ENCODE assay signal across 11 mouse cellular contexts in genomic region chr2:74135963-74136623, GRCm38 (mm10).
DNase-seq lines count a peak whose midpoint lies in the region; ATAC-seq lines count a peak whose summit lies in the region.
"Had no signal": no experiment of that assay in that cellular context is flagged by ENCODE, and none has a peak within 500 bp of the region (broad histone marks: within the 10 kb centered on the region; RNA-seq: fewer than 3 reads in every experiment).

No protein-coding gene starts in this region.

- intact Hi-C loops in left cerebral cortex, postnatal 4 days (cut with DNase I) = no loop called here
- intact Hi-C loops in left cerebral cortex, postnatal 25 days (cut with DNase I) = loop anchor here (1.0 to 10.0 kb wide), 2 partner anchors 249 to 288 kb away; no protein-coding TSS in a partner anchor
- intact Hi-C loops in gastrocnemius, postnatal 14 days (cut with DNase I; ENCODE audit: low total_unique reads) = no loop called here

- DNase-seq in embryonic facial prominence, embryonic 10.5 days (ENCODE audit: low spot score) = no peak
- peak; percentile 21 for DNase-seq in left cerebral cortex, postnatal 4 days
- no peak for DNase-seq in left cerebral cortex, postnatal 25 days (ENCODE audit: low spot score in 2 of 2)
- no peak for DNase-seq in gastrocnemius, postnatal 14 days
- no peak for DNase-seq in kidney, postnatal 25 days

- H3K9ac ChIP-seq in embryonic facial prominence, embryonic 12.5 days = no peak overlapping the region
- no peak overlapping the region for H3K9ac ChIP-seq in forebrain, embryonic 13.5 days
- H3K9ac ChIP-seq in midbrain, embryonic 15.5 days = no peak overlapping the region

- no peak overlapping the region for H3K27ac ChIP-seq in embryonic facial prominence, embryonic 12.5 days
- H3K27ac ChIP-seq in embryonic facial prominence, embryonic 10.5 days (replicated peaks) = no peak overlapping the region
- no peak overlapping the region; the same call in none of the 2 replicates for H3K27ac ChIP-seq in forebrain, embryonic 13.5 days
- H3K27ac ChIP-seq in midbrain, embryonic 15.5 days = no peak overlapping the region

- 46% methylated on average over 15 of the region's 15 CpGs for WGBS in embryonic facial prominence, embryonic 12.5 days
- WGBS in embryonic facial prominence, embryonic 10.5 days = 48% methylated on average over 15 of the region's 15 CpGs
- WGBS in forebrain, embryonic 13.5 days = 8% methylated on average over 15 of the region's 15 CpGs
- WGBS in midbrain, embryonic 15.5 days = 28% methylated on average over 15 of the region's 15 CpGs

- H3K27me3 ChIP-seq in embryonic facial prominence, embryonic 12.5 days = peaks cover 5% of the 10 kb centered on the region
- H3K27me3 ChIP-seq in embryonic facial prominence, embryonic 10.5 days (replicated peaks; ENCODE audit: low read depth, poor library complexity, severe bottlenecking) = peaks cover 40% of the 10 kb centered on the region
- H3K27me3 ChIP-seq in forebrain, embryonic 13.5 days = 0 out of 2 replicates have a peak, but pooled peaks cover 5% of the 10 kb centered on the region
- no peaks in the 10 kb centered on the region for H3K27me3 ChIP-seq in midbrain, embryonic 15.5 days (replicated peaks)

- peaks cover 12% of the 10 kb centered on the region for H3K4me1 ChIP-seq in embryonic facial prominence, embryonic 12.5 days
- H3K4me1 ChIP-seq in embryonic facial prominence, embryonic 10.5 days = peaks cover 12% of the 10 kb centered on the region
- H3K4me1 ChIP-seq in forebrain, embryonic 13.5 days = peaks cover 47% of the 10 kb centered on the region
- peaks cover 38% of the 10 kb centered on the region for H3K4me1 ChIP-seq in midbrain, embryonic 15.5 days

- H3K36me3 ChIP-seq in embryonic facial prominence, embryonic 12.5 days = no peaks in the 10 kb centered on the region
- no peaks in the 10 kb centered on the region for H3K36me3 ChIP-seq in embryonic facial prominence, embryonic 10.5 days (replicated peaks)
- H3K36me3 ChIP-seq in forebrain, embryonic 13.5 days (ENCODE audit: poor library complexity, severe bottlenecking) = no peaks in the 10 kb centered on the region
- no peaks in the 10 kb centered on the region for H3K36me3 ChIP-seq in midbrain, embryonic 15.5 days (replicated peaks)

- no peak overlapping the region for H3K4me3 ChIP-seq in embryonic facial prominence, embryonic 12.5 days
- H3K4me3 ChIP-seq in embryonic facial prominence, embryonic 10.5 days = no peak overlapping the region
- H3K4me3 ChIP-seq in forebrain, embryonic 13.5 days = no peak overlapping the region
- no peak overlapping the region for H3K4me3 ChIP-seq in midbrain, embryonic 15.5 days

- ATAC-seq in embryonic facial prominence, embryonic 12.5 days (ENCODE audit: insufficient number of reproducible peaks, insufficient read depth, low FRiP score, low TSS enrichment) = 0 out of 2 replicates have a peak, but pooled peaks have one; percentile 35
- ATAC-seq in forebrain, embryonic 13.5 days = peak; percentile 64
- peak; percentile 67 for ATAC-seq in midbrain, embryonic 15.5 days (replicated peaks)
- ATAC-seq: lung, postnatal 0 days; Patski had no signal

- H3K4me2 ChIP-seq in embryonic facial prominence, embryonic 12.5 days (replicated peaks) = no peak overlapping the region
- H3K4me2 ChIP-seq in forebrain, embryonic 13.5 days = peak overlapping the region; percentile 42
- 0 out of 2 replicates have a peak overlapping the region, but pooled peaks have one; percentile 3 for H3K4me2 ChIP-seq in midbrain, embryonic 15.5 days
- H3K4me2 ChIP-seq: heart, embryonic 11.5 days had no signal

- H3K9me3 ChIP-seq in embryonic facial prominence, embryonic 12.5 days = no peaks in the 10 kb centered on the region
- H3K9me3 ChIP-seq in embryonic facial prominence, embryonic 10.5 days = no peaks in the 10 kb centered on the region
- no peaks in the 10 kb centered on the region for H3K9me3 ChIP-seq in forebrain, embryonic 13.5 days (replicated peaks)
- H3K9me3 ChIP-seq in midbrain, embryonic 15.5 days = no peaks in the 10 kb centered on the region
